Mouse (Mus musculus): ENCODE measurements around the gene Dyrk2. TPM values are rescaled to one million over a fixed set of nuclear protein-coding genes. Genes with fewer than 3 reads are reported as not detected.
A peak's percentile ranks its signal among the peaks of the same experiment; 100 is the strongest.

The Dyrk2 gene
- total RNA-seq, 2 experiments from 2014 or later, result 114 to 130 TPM

DNA sequence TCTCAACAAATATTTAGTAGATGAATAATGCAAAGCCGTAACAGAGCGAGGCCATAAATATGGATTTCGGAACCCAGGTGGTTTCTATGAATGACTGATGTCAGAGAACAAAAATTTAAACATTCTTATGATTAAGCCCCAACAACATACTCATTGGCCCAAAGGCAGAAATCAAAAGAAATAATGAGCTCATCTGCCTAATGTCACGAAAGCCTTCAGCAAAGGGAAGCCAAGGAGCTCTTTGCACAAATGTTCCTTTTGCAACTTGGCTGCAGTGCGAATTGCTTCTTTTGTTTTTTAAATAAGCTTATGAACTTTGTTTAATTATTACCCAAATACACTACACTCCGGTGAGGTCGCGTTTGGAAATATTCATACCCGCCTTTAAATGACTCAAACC is 29.4 kb downstream of the Dyrk2 start:
- no peak for DNase-seq

DNA sequence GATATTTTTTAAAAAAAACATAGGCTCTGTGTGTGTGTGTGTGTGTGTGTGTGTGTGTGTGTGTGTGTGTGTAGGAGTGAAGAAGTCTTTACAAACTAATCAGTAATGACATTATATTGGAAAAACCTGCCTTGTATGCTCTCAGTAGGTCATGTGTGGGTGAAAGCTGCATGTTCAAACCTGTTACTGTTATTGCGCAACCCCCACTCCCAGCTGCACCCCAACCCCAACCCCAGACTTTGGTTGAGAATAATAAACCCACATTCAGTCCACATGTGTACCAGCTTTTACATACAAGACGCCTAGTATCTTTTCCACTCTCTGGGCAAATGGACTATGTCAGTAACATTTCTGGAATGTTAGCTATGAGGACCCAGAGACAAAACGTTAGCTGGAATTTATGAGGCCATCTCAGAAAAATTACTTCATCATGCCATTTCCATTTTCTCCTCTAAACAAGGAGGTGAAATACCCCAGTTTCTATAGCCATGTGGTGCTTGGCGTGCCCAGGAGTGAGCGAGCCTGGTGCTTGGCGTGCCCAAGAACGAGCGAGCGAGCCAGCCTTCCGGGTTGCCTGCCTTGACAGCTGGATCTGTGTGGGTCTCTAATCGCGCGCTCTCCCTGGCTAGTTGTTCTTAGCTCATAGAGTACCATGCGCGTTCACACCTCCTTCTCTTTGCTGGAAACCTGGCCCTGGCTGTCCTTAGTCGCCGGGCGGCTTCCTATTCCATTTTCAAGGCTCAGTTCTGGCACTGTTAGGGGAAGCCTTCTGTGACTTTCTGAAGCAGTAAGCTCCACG is 30.5 kb downstream of the Dyrk2 start:
- DNase-seq, result peak; percentile 39

DNA sequence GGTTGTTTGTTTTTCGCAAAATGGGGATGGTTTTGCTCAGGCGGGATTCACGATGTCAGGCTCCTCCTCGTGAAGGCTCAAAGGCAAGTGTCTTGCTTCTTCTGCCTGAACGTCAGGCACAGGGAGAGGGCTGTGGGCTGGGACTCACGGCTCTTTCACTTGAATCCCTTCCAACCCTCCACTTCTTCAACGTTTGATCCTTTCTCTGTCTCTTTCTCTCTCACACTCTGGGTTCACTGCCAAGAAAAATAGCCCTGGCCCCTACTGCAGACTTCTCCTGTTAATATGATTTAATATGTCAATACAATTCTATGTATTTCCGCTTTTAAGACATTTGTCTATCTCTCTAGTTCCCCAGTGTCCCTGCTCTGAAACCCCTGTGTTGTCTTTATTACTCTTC is 32.4 kb downstream of the Dyrk2 start:
- no peak for DNase-seq

DNA sequence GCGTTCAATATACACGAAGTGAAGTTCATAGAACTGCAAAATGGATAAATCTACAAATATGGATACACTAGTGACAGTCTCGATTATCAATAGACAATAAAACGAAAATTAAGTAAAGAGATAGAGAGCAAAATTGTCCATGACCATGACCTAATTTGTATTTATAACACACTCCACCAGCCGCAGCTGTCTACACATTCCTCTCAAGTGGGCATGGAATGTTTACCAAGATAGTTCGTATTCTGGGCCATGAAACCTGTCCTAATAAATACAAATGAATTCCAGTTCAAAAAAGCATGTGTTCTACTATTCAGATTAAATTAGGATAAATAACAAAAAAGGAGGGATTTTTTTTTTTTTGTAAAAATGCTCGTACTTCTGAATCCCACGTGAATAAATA is 38.8 kb downstream of the Dyrk2 start:
- DNase-seq, result no peak

DNA sequence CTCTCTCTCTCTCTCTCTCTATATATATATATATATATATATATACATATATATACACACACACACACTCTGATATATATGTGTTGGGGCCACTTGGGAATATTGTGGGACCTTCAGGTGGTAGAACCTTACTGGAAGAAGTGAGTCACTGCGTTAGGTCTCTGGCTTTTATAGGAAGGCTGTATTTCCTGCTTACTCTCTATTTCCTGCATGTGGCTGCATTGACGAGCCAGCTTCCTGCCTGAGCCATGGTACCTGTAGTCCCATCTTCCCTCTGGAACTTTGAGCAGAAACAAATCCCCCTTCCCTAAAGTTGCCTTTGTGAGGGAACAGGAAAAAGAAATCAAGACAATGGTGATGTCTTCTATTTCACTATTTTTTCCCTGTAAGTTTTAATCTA is 40.4 kb downstream of the Dyrk2 start:
- DNase-seq, result no peak

DNA sequence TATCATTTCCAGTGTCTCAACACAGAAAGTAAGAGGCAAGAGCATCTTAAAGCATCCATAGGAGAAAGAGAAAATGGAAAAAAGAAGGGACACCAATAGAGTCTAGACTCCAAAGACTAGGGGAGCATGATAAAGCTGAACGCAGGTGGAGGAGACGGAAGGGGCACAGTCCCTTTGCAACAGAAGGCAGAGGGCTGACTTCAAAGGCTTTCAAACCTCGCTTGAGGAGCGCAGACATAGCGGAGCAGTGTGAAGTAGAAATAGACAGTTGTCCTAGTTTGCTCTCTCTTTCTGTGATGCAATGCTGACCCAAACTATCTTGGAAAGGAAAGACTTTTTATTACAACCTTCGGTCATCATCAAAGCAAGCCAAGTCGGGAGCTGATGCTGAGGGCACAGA is 42.9 kb downstream of the Dyrk2 start:
- no peak for DNase-seq

DNA sequence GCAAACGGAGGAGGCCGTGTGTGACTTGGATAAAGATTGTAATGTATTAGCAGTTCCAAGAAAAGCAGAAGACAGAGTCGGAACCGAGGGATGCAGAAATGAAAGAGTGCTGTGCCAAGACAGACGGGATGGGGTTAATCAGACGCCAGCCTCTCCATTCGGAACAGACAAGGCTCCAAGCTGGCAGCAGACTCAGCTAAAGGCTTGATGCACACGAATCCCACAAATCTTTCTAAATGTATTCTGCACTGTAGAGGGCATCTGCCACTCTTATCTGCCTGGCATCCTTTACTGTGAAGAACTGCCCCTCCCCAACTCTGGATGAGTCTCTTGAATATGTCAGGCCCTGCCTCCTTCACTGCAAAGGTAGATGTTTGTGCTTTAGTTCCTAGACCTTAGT is 45.2 kb downstream of the Dyrk2 start:
- DNase-seq, result no peak

DNA sequence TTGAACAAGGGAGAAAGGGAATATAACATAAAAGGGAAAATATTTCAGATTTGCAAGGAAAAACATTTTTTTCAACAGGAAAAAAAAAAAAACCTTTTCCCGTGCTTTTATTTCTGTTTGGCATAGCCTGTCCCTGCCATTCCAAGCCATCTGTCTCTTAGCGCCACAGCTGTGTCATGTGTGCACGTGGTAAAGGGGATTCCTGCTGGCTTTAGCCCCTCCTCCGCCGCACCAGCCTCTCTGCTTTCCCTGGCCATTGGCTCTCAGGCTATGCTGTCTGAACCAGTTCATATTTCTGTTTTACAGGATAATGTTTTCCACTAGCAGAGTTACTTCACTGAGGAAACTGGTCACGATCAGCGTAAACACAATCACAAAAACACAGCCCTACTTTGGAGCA is 49.1 kb downstream of the Dyrk2 start:
- peak; percentile 44 for DNase-seq

DNA sequence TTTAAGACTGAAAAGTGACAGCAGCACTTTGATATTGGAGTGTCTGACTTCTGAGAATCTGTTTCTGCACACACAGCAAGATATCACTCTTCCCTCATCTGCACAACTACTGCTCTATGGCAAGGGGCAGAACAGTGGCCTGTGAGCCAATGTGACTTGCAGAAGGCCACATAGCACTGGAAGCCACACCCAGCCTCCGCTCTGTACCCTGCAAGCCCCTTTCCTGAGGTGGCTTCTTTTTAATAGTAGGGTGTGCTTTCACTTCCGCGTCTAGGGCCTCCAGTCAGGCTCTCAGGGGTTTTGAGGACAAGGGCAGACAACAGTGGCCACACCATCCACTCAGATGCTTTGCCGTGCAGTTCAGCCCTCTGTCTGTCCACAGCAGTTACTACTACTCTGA is 50.2 kb downstream of the Dyrk2 start:
- DNase-seq, result no peak

DNA sequence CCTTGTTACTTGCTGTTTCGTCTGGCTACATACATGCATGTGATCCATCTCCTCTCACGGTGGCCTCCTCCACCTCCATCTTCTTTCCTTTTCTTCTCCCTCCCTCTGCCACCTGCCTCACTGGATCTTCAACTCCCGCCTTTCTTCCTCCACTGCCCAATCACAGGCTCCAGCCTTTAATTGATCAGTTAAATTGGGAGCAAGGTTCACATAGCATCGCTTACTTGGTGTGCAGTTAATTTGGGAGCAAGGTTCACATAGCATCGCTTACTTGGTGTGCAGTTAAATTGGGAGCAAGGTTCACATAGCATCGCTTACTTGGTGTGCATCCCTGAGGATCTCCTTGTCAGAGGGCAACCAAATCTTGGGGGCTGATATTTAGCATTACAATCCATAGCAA is 52.9 kb downstream of the Dyrk2 start:
- no peak for DNase-seq

DNA sequence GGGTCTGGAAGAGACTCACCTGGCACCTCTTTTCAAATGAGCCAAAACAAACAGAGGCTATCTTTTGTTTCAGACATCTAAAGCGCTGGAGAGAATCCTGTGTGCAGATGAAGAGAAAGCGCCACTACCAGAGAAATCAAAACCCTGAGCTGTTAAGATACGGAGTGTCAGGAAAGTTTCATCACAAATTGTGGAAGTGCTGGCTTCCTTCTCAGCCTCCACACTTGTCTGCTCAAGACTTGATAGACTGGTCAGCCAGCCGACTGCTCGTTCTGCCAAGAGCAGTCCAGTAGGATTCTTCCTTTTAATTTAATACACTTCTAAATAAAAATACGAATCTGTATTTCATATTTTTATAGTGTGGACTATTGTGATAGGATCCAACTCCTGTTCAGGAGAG is 58.1 kb downstream of the Dyrk2 start:
- no peak for DNase-seq

DNA sequence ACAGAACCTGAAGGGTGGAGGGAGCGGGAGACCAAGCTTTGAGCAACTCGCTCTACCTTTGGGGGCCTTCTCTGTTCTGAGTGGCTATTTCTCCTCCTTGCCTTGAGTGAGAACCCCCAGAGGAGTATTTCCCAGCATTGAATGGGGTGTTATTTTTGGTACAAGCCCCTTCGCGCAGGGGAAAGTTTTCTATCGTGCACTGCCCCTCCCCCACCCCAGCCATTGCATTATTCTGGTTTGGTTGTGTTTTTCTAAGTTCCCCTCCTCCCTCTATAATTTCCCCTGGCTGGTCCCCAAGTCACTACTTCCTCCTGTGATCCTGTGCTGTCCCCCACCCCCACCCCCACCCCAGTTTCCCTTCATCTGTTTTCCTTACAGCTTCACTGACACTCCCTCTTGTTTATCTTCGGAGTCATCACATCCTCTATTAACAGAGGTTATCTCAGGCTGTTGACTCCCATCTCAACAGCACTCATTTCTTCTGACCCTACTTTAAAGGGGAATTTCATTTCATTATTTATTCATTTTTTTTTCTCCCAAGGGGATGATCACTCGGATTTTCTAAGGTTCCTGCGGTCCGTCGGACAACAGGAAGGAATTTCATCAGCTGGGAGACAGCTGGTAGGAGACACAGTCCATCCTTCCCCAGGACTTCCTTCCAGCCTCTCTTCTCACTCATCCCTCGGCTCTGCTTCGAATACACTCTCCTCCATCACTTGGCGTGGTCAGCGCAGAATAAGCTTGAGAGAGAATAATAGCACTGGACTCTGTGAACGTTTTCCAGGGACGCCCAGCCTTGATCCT is 58.9 kb downstream of the Dyrk2 start:
- peak; percentile 40 for DNase-seq
